Mouse (Mus musculus) heart, adult 2 months (tissue): ENCODE results near the gene Ube2s. TPM values are rescaled to one million over a fixed set of nuclear protein-coding genes. Genes with fewer than 3 reads are reported as not detected.
A peak's percentile ranks its signal among the peaks of the same experiment; 100 is the strongest.
"Not testable (repeated sequence)": the region's sequence is repeated elsewhere in the genome, so short reads cannot be mapped to it uniquely, and the experiment has no call there.

Source experiments
- DNase-seq, 2 experiments: peaks; one replicate each; pipeline ENCODE4 v3.0.0; 2021
- H3K27ac ChIP-seq: fragments of 200-600 bp; 2 replicates; pipeline ENCODE4 v1.8.1; 2022
- H3K27me3 ChIP-seq: fragments of 200-500 bp; 2 replicates; pipeline ENCODE4 v1.6.1; 2012; ENCODE audit warnings: mild to moderate bottlenecking, low read length, inconsistent platforms, mixed read lengths; ENCODE audit not compliant: control insufficient read depth, insufficient read depth
- H3K36me3 ChIP-seq: fragments of 200-500 bp; 2 replicates; pipeline ENCODE4 v1.6.1; 2012; ENCODE audit warnings: low read length, inconsistent platforms; ENCODE audit not compliant: control insufficient read depth, insufficient read depth
- H3K4me1 ChIP-seq: fragments of 200-500 bp; 2 replicates; pipeline ENCODE4 v1.6.1; 2011; ENCODE audit warnings: low read length; ENCODE audit not compliant: control insufficient read depth, insufficient read depth
- H3K4me3 ChIP-seq: fragments of 200-600 bp; 2 replicates; pipeline ENCODE4 v1.8.1; 2022
- H3K79me2 ChIP-seq: fragments of 200-500 bp; replicated peaks from 2 replicates; pipeline ENCODE4 v1.6.1; 2012; ENCODE audit warnings: mild to moderate bottlenecking, inconsistent platforms, low read length, moderate library complexity, mixed read lengths; ENCODE audit not compliant: control insufficient read depth, insufficient read depth
- H3K9ac ChIP-seq: fragments of 200-500 bp; 2 replicates; pipeline ENCODE4 v1.6.1; 2012; ENCODE audit warnings: low read depth, mild to moderate bottlenecking, control low read depth, inconsistent platforms, low read length, mixed read lengths
- CTCF ChIP-seq: fragments of 200-600 bp; IDR thresholded peaks from 2 replicates; pipeline ENCODE4 v1.8.1; 2022; ENCODE audit warnings: antibody characterized with exemption, mild to moderate bottlenecking, moderate library complexity
- EP300 ChIP-seq: fragments of 200-500 bp; IDR thresholded peaks from 2 replicates; pipeline ENCODE4 v1.6.1; 2011; ENCODE audit warnings: low read depth, low read length, control low read depth; ENCODE audit not compliant: insufficient read depth
- POLR2A ChIP-seq: fragments of 200-500 bp; IDR thresholded peaks from 2 replicates; pipeline ENCODE4 v1.6.1; 2011; ENCODE audit warnings: mild to moderate bottlenecking, low read depth, low read length, control low read depth; ENCODE audit not compliant: insufficient read depth
- WGBS: fragments of 180-500 bp; shearing (Covaris S2); methylation state at CpG from one replicate; pipeline ENCODE4 v1.1.7; 2018; 5-methylcytosine and 5-hydroxymethylcytosine counted together
- intact Hi-C: fragments of 180-260 bp; cut with DNase I; formaldehyde crosslinking; loops from one replicate; pipeline ENCODE4 v1.15.1; 2025
- polyA plus RNA-seq: library from polyadenylated mRNA; depleted of rRNA; stranded (reverse); fragments of >200 nt; gene quantifications from 2 replicates; pipeline ENCODE4 v1.2.3, GENCODE M21; 2012
- total RNA-seq, 2 experiments: library from RNA; stranded (reverse); gene quantifications; 2 replicates each; pipeline ENCODE4 v1.2.3; 2021

The Ube2s gene
- total and polyA plus RNA-seq, 3 experiments, result 85.1 to 167 (median 99.1) TPM

GRCm38 (mm10) chr7:4793674-4794073 is 18.7 kb downstream of the Ube2s start:
- peaks cover 2% of the 10 kb centered on the region; the same call in 1 of the 2 replicates for H3K36me3 ChIP-seq
- no peaks in the 10 kb centered on the region for H3K27me3 ChIP-seq
- intact Hi-C loops, result loop anchor here (5.0 to 10.0 kb wide), 4 partner anchors 106 to 659 kb away; partner anchors contain the start of genes Hspbp1, Leng8 and Ppp6r1
- TF ChIP-seq CTCF (no peak), EP300 (no peak), POLR2A (no peak)
- H3K4me3 ChIP-seq, result peak overlapping the region; percentile 98
- no peaks in the 10 kb centered on the region for H3K79me2 ChIP-seq
- WGBS, result 32% methylated on average over 4 of the region's 4 CpGs
- peaks cover 1% of the 10 kb centered on the region; the same call in 1 of the 2 replicates for H3K4me1 ChIP-seq
- H3K27ac ChIP-seq, result peak overlapping the region; percentile 94
- H3K9ac ChIP-seq, result peak overlapping the region; percentile 89
- DNase-seq, result no peak

- not testable (repeated sequence) for H3K36me3 ChIP-seq, H3K79me2 ChIP-seq, H3K27me3 ChIP-seq, DNase-seq, H3K4me1 ChIP-seq
- peak overlapping the region; percentile 98 for H3K4me3 ChIP-seq
- peak overlapping the region; percentile 89 for H3K9ac ChIP-seq
- peak overlapping the region; percentile 94 for H3K27ac ChIP-seq
- intact Hi-C loops, result loop anchor here (5.0 to 10.0 kb wide), 4 partner anchors 106 to 658 kb away; partner anchors contain the start of genes Hspbp1, Leng8 and Ppp6r1
- under 1% methylated on average over 31 of the region's 31 CpGs for WGBS
Observed at GRCm38 (mm10) chr7:4793248-4793647, 19.1 kb downstream of the Ube2s start.

GRCm38 (mm10) chr7:4792278-4793212 is 19.8 kb downstream of the Ube2s start, which contains the start of gene Rpl28:
Gene Rpl28 (plus strand): TSS chr7:4792874.
- TF ChIP-seq EP300, result peak; percentile 69; the same call in 1 of the 2 replicates
- no peak for TF ChIP-seq CTCF
- TF ChIP-seq POLR2A, result peak; percentile 95
- no peaks in the 10 kb centered on the region for H3K27me3 ChIP-seq
- peak; percentile 93 to 96 for DNase-seq
- H3K27ac ChIP-seq, result peak within 1 kb of the TSS; percentile 94
- peak within 1 kb of the TSS; percentile 98 for H3K4me3 ChIP-seq
- peaks cover 4% of the 10 kb centered on the region for H3K4me1 ChIP-seq
- no peaks in the 10 kb centered on the region for H3K79me2 ChIP-seq
- peak within 1 kb of the TSS; percentile 92 for H3K9ac ChIP-seq
- peaks cover 2% of the 10 kb centered on the region; the same call in 1 of the 2 replicates for H3K36me3 ChIP-seq
- intact Hi-C loops, result loop anchor here (1.0 to 10.0 kb wide), 5 partner anchors 20 to 658 kb away; partner anchors contain the start of genes Hspbp1, Leng8, Ppp6r1 and Ube2s
- WGBS, result under 1% methylated on average over 54 of the region's 54 CpGs

- no peak for TF ChIP-seq CTCF
- TF ChIP-seq POLR2A, result no peak
- no peak for TF ChIP-seq EP300
- peak within 1 kb of the TSS; percentile 85 for H3K9ac ChIP-seq
- peak; percentile 71 for DNase-seq
- peak within 1 kb of the TSS; percentile 54 for H3K4me3 ChIP-seq
- WGBS, result 10% methylated on average over 40 of the region's 40 CpGs
- H3K27me3 ChIP-seq, result no peaks in the 10 kb centered on the region
- intact Hi-C loops, result loop anchor here (2.0 kb wide), 1 partner anchor 49 kb away; the partner anchor contains the start of gene Kmt5c
- H3K4me1 ChIP-seq, result peaks cover 4% of the 10 kb centered on the region
- no peaks in the 10 kb centered on the region for H3K79me2 ChIP-seq
- no peaks in the 10 kb centered on the region for H3K36me3 ChIP-seq
- H3K27ac ChIP-seq, result peak within 1 kb of the TSS; percentile 75
Observed at GRCm38 (mm10) chr7:4789436-4789935, 22.9 kb downstream of the Ube2s start, which contains the start of gene Tmem238. Gene Tmem238 (minus strand): TSS chr7:4789656.

GRCm38 (mm10) chr7:4788499-4789435 is 23.6 kb downstream of the Ube2s start:
- Histone ChIP-seq H3K27ac (peak overlapping the region; percentile 75), H3K4me3 (peak overlapping the region; percentile 54), H3K9ac (peak overlapping the region; percentile 85), H3K4me1 (peaks cover 4% of the 10 kb centered on the region), H3K36me3 (no peaks in the 10 kb centered on the region), H3K79me2 (no peaks in the 10 kb centered on the region), H3K27me3 (no peaks in the 10 kb centered on the region)
- peak; percentile 77 to 78 for DNase-seq
- no peak for TF ChIP-seq EP300
- peak; percentile 55 for TF ChIP-seq CTCF
- WGBS, result 2% methylated on average over 64 of the region's 64 CpGs
- intact Hi-C loops, result loop anchor here (2.0 kb wide), 1 partner anchor 48 kb away; the partner anchor contains the start of gene Kmt5c
